ENCODE assay signal across 9 mouse cellular contexts in genomic region chr2:37842151-37842569, GRCm38 (mm10).
A peak's percentile ranks its signal among the peaks of the same experiment; 100 is the strongest.
DNase-seq lines count a peak whose midpoint lies in the region; ATAC-seq and TF ChIP-seq lines count a peak whose summit lies in the region.
"Had no signal": no experiment of that assay in that cellular context is flagged by ENCODE, and none has a peak within 500 bp of the region (broad histone marks: within the 10 kb centered on the region; RNA-seq: fewer than 3 reads in every experiment).

No protein-coding gene starts in this region.

- H3K36me3 ChIP-seq in kidney, embryonic 16.5 days (ENCODE audit: insufficient read depth, low read length) = peaks cover 3% of the 10 kb centered on the region; the same call in 1 of the 2 replicates
- peaks cover 9% of the 10 kb centered on the region; the same call in 1 of the 2 replicates for H3K36me3 ChIP-seq in limb, embryonic 10.5 days
- H3K36me3 ChIP-seq in neural tube, embryonic 15.5 days = no peaks in the 10 kb centered on the region

- no peak overlapping the region for H3K9ac ChIP-seq in kidney, embryonic 16.5 days (replicated peaks; ENCODE audit: low read length)
- no peak overlapping the region for H3K9ac ChIP-seq in neural tube, embryonic 15.5 days (replicated peaks)

- 16% methylated on average over 7 of the region's 7 CpGs for WGBS in kidney, embryonic 16.5 days
- 6% methylated on average over 7 of the region's 7 CpGs for WGBS in limb, embryonic 10.5 days
- WGBS in neural tube, embryonic 15.5 days = 11% methylated on average over 7 of the region's 7 CpGs
- 55% methylated on average over 7 of the region's 7 CpGs for WGBS in cerebellum, adult 2 months

- TF ChIP-seq POLR2A in embryonic fibroblast, embryonic 13.5 days (IDR thresholded peaks at IDR 0.05; ENCODE audit: low read depth, low read length) = no peak
- TF ChIP-seq POLR2A in cerebellum, adult 2 months (IDR thresholded peaks at IDR 0.05; ENCODE audit: borderline replicate concordance, insufficient read depth, low read length) = no peak

- DNase-seq in kidney, adult 18-20 months = no peak
- DNase-seq in limb, embryonic 10.5 days (ENCODE audit: low spot score) = peak; percentile 61
- DNase-seq in cerebellum, adult 2 months = no peak
- no peak for DNase-seq in kidney, postnatal 10 days
- DNase-seq in cerebellum, postnatal 10 days = no peak

- peak; percentile 31; the same call in 1 of the 2 replicates for ATAC-seq in kidney, embryonic 16.5 days (ENCODE audit: low FRiP score, low TSS enrichment)
- peak; percentile 63; the same call in 1 of the 2 replicates for ATAC-seq in neural tube, embryonic 15.5 days (ENCODE audit: low FRiP score)

- peaks cover 12% of the 10 kb centered on the region for H3K4me1 ChIP-seq in kidney, embryonic 16.5 days (ENCODE audit: insufficient read depth, low read length)
- H3K4me1 ChIP-seq in embryonic fibroblast, embryonic 13.5 days (ENCODE audit: control insufficient read depth, insufficient read depth, low read length) = peaks cover 11% of the 10 kb centered on the region; the same call in 1 of the 2 replicates
- H3K4me1 ChIP-seq in limb, embryonic 10.5 days = peaks cover 28% of the 10 kb centered on the region
- H3K4me1 ChIP-seq in neural tube, embryonic 15.5 days = peaks cover 10% of the 10 kb centered on the region
- H3K4me1 ChIP-seq in cerebellum, adult 2 months (ENCODE audit: control insufficient read depth, insufficient read depth, low read length) = no peaks in the 10 kb centered on the region

- H3K4me3 ChIP-seq in kidney, embryonic 16.5 days (ENCODE audit: low read length) = no peak overlapping the region
- H3K4me3 ChIP-seq in embryonic fibroblast, embryonic 13.5 days (ENCODE audit: insufficient read depth, low read length) = no peak overlapping the region
- peak overlapping the region; percentile 25; the same call in 1 of the 2 replicates for H3K4me3 ChIP-seq in limb, embryonic 10.5 days
- no peak overlapping the region for H3K4me3 ChIP-seq in neural tube, embryonic 15.5 days (replicated peaks)
- no peak overlapping the region for H3K4me3 ChIP-seq in cerebellum, adult 2 months (replicated peaks; ENCODE audit: insufficient read depth, low read depth, low read length)

- no peak overlapping the region for H3K4me2 ChIP-seq in kidney, embryonic 16.5 days (replicated peaks; ENCODE audit: low read depth, low read length)
- H3K4me2 ChIP-seq in neural tube, embryonic 15.5 days = no peak overlapping the region
- H3K4me2 ChIP-seq: liver, embryonic 11.5 days had no signal

- TF ChIP-seq CTCF in embryonic fibroblast, embryonic 13.5 days (IDR thresholded peaks at IDR 0.05; ENCODE audit: borderline replicate concordance, insufficient read depth, low read length) = no peak
- no peak for TF ChIP-seq CTCF in cerebellum, adult 2 months (IDR thresholded peaks at IDR 0.05; ENCODE audit: borderline replicate concordance, insufficient read depth, low read depth, low read length)

- no peak overlapping the region; the same call in 1 of the 2 replicates for H3K27ac ChIP-seq in kidney, embryonic 16.5 days (ENCODE audit: low read length)
- peak overlapping the region; percentile 82 for H3K27ac ChIP-seq in embryonic fibroblast, embryonic 13.5 days (ENCODE audit: insufficient read depth, low read length)
- H3K27ac ChIP-seq in limb, embryonic 10.5 days = peak overlapping the region; percentile 85
- H3K27ac ChIP-seq in neural tube, embryonic 15.5 days (replicated peaks) = peak overlapping the region; percentile 56; the same call in 1 of the 2 replicates
- no peak overlapping the region for H3K27ac ChIP-seq in cerebellum, adult 2 months (ENCODE audit: insufficient read depth, low read length)

- no peaks in the 10 kb centered on the region for H3K9me3 ChIP-seq in kidney, embryonic 16.5 days (ENCODE audit: low read length)
- no peaks in the 10 kb centered on the region for H3K9me3 ChIP-seq in limb, embryonic 10.5 days (replicated peaks)
- H3K9me3 ChIP-seq in neural tube, embryonic 15.5 days (replicated peaks) = no peaks in the 10 kb centered on the region

- H3K27me3 ChIP-seq in kidney, embryonic 16.5 days (ENCODE audit: insufficient read depth, low read length) = no peaks in the 10 kb centered on the region
- no peaks in the 10 kb centered on the region for H3K27me3 ChIP-seq in limb, embryonic 10.5 days (ENCODE audit: low read depth, poor library complexity, severe bottlenecking)
- H3K27me3 ChIP-seq in neural tube, embryonic 15.5 days (replicated peaks) = no peaks in the 10 kb centered on the region
- no peaks in the 10 kb centered on the region for H3K27me3 ChIP-seq in cerebellum, adult 2 months (ENCODE audit: control insufficient read depth, insufficient read depth, low read length)

Comparison
In these comparisons a context has a peak if more than half of its experiments do, and no peak if none do; other contexts are left out.
1. H3K27ac ChIP-seq: peak in embryonic fibroblast, embryonic 13.5 days (single experiment), limb, embryonic 10.5 days (single experiment) and neural tube, embryonic 15.5 days (single experiment); none in kidney, embryonic 16.5 days (single experiment) and cerebellum, adult 2 months (single experiment).